ENCODE assay signal across 8 mouse cellular contexts in the genomic region with DNA sequence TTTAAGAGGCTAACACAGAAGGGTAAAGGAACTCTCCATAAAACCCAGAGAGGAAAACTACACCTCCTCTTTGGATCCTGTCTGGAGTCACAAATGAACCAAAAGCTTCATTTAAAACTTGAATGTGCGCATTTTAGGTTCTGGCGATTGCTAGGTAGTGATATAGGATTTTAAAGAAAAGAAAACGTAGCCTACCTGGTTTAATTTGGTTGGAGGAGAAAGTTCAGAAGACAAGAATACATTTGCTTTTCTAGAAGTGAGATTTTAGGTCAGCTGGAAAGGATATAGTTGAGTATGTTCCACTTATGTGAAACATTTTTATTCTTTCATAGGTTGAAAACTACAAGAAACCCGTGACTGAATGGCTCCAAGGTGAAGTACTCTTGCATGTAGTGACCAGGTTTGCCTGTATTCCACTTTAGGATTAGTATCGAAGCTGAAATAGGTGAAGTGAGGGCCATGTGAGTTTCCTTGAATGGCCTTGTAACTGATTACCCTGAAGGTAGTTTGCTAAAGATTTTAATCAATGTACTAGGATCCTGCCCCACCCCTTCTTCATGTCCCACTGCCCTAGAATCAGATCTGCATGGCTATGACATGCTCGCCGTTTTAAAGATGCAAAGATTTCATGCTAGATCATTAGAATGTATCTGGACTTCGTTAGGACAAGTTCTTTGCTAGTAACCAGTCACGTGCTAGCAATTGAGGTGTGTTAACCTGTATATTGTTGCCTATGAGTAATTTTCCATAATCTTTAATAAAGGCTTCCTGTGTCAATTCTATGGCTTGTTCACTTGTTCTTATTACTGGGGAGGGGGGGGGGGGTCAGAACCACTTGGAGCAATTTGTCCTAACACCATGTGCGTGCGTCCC. TPM values are rescaled to one million over a fixed set of nuclear protein-coding genes. Genes with fewer than 3 reads are reported as not detected.
DNase-seq lines count a peak whose midpoint lies in the region; ATAC-seq and TF ChIP-seq lines count a peak whose summit lies in the region.

No protein-coding gene starts in this region.

- H3K9ac ChIP-seq in heart, embryonic 15.5 days, result peak overlapping the region; percentile 98
- peak overlapping the region; percentile 98 for H3K9ac ChIP-seq in heart, postnatal 0 days (replicated peaks; ENCODE audit: low read depth, low read length)
- peak overlapping the region; percentile 97 for H3K9ac ChIP-seq in midbrain, embryonic 11.5 days (ENCODE audit: low read length)

- TF ChIP-seq CTCF in G1E (IDR thresholded peaks at IDR 0.05; ENCODE audit: low read depth, low read length), result no peak
- TF ChIP-seq CTCF in heart, postnatal 0 days (IDR thresholded peaks at IDR 0.05; ENCODE audit: low read depth), result no peak

- no peak for TF ChIP-seq EP300 in heart, postnatal 0 days (IDR thresholded peaks at IDR 0.05; ENCODE audit: low read depth)

- H3K36me3 ChIP-seq in heart, embryonic 15.5 days, result peaks cover 20% of the 10 kb centered on the region; the same call in 1 of the 2 replicates
- peaks cover 44% of the 10 kb centered on the region for H3K36me3 ChIP-seq in G1E (replicated peaks)
- H3K36me3 ChIP-seq in heart, postnatal 0 days (replicated peaks; ENCODE audit: control insufficient read depth, insufficient read depth, low read length), result peaks cover 22% of the 10 kb centered on the region
- peaks cover 7% of the 10 kb centered on the region; the same call in 1 of the 2 replicates for H3K36me3 ChIP-seq in midbrain, embryonic 11.5 days (ENCODE audit: control insufficient read depth, insufficient read depth, low read length)

- H3K4me2 ChIP-seq in heart, embryonic 15.5 days, result peak overlapping the region; percentile 76
- peak overlapping the region; percentile 81 for H3K4me2 ChIP-seq in heart, postnatal 0 days (ENCODE audit: low read depth, low read length)
- peak overlapping the region; percentile 75 for H3K4me2 ChIP-seq in midbrain, embryonic 11.5 days

- no peaks in the 10 kb centered on the region for H3K9me3 ChIP-seq in heart, embryonic 15.5 days (replicated peaks)
- H3K9me3 ChIP-seq in G1E (replicated peaks), result no peaks in the 10 kb centered on the region; the same call in 1 of the 2 replicates
- no peaks in the 10 kb centered on the region for H3K9me3 ChIP-seq in heart, postnatal 0 days (replicated peaks; ENCODE audit: control insufficient read depth, low read length)
- H3K9me3 ChIP-seq in midbrain, embryonic 11.5 days (ENCODE audit: control insufficient read depth, low read length), result no peaks in the 10 kb centered on the region

- H3K27me3 ChIP-seq in heart, embryonic 15.5 days, result no peaks in the 10 kb centered on the region
- H3K27me3 ChIP-seq in G1E (ENCODE audit: insufficient read depth, low read length), result no peaks in the 10 kb centered on the region
- no peaks in the 10 kb centered on the region for H3K27me3 ChIP-seq in heart, postnatal 0 days (ENCODE audit: control insufficient read depth, insufficient read depth, low read length)
- no peaks in the 10 kb centered on the region for H3K27me3 ChIP-seq in midbrain, embryonic 11.5 days (ENCODE audit: control insufficient read depth, insufficient read depth, low read length)

- no peak for DNase-seq in heart, postnatal 25 days (ENCODE audit: low spot score)
- DNase-seq in G1E (ENCODE audit: low spot score), result no peak
- DNase-seq in heart, postnatal 0 days (ENCODE audit: low spot score), result no peak
- peak; percentile 88 for DNase-seq in midbrain, embryonic 11.5 days (ENCODE audit: low spot score, missing footprints)
- no peak for DNase-seq in right cerebral cortex, postnatal 10 days (ENCODE audit: low spot score in 2 of 2)
- no peak for DNase-seq in B cell, adult 2 months

- intact Hi-C loops in heart, postnatal 25 days (cut with DNase I), result loop anchor here (1.0 to 5.0 kb wide), 3 partner anchors 25 to 184 kb away; partner anchors contain the start of genes Rasl11b and Usp46

- H3K4me3 ChIP-seq in heart, embryonic 15.5 days, result peak overlapping the region; percentile 93
- H3K4me3 ChIP-seq in G1E (ENCODE audit: low read depth, low read length), result peak overlapping the region; percentile 96
- H3K4me3 ChIP-seq in heart, postnatal 0 days (ENCODE audit: low read depth, low read length), result peak overlapping the region; percentile 96
- peak overlapping the region; percentile 78 for H3K4me3 ChIP-seq in midbrain, embryonic 11.5 days (ENCODE audit: low read depth, low read length)

- ATAC-seq in heart, embryonic 15.5 days (replicated peaks; ENCODE audit: insufficient number of reproducible peaks, insufficient read depth, low FRiP score, low read depth), result no peak
- no peak for ATAC-seq in G1E (ENCODE audit: extremely low read depth, insufficient number of reproducible peaks, low FRiP score, poor library complexity, severe bottlenecking)
- ATAC-seq in heart, postnatal 0 days (ENCODE audit: insufficient read depth, low read depth), result no peak
- no peak for ATAC-seq in midbrain, embryonic 11.5 days (ENCODE audit: low FRiP score)
- ATAC-seq in inflammation-experienced regulatory T-cells, adult 6 months, result no peak

- peaks cover 23% of the 10 kb centered on the region; the same call in 1 of the 2 replicates for H3K4me1 ChIP-seq in heart, embryonic 15.5 days (replicated peaks)
- peaks cover 17% of the 10 kb centered on the region for H3K4me1 ChIP-seq in G1E (ENCODE audit: insufficient read depth, low read depth, low read length)
- peaks cover 3% of the 10 kb centered on the region; the same call in 1 of the 2 replicates for H3K4me1 ChIP-seq in heart, postnatal 0 days (ENCODE audit: control insufficient read depth, insufficient read depth)
- peaks cover 3% of the 10 kb centered on the region; the same call in 1 of the 2 replicates for H3K4me1 ChIP-seq in midbrain, embryonic 11.5 days (ENCODE audit: control insufficient read depth, insufficient read depth, low read length)

- peak overlapping the region; percentile 94 for H3K27ac ChIP-seq in heart, embryonic 15.5 days
- H3K27ac ChIP-seq in heart, postnatal 0 days (ENCODE audit: low read depth), result peak overlapping the region; percentile 98
- peak overlapping the region; percentile 40; the same call in 1 of the 2 replicates for H3K27ac ChIP-seq in midbrain, embryonic 11.5 days (ENCODE audit: low read depth, low read length)

- 21% methylated on average over 11 of the region's 11 CpGs for WGBS in heart, embryonic 15.5 days
- WGBS in heart, postnatal 0 days, result 18% methylated on average over 11 of the region's 11 CpGs
- WGBS in midbrain, embryonic 11.5 days, result 34% methylated on average over 11 of the region's 11 CpGs

RNA-seq across cellular contexts. Expression of gene Usp46, which starts 25.6 kb away (rescaled TPM):
- 25.6 and 26.9 TPM in 2 replicates for polyA plus RNA-seq in heart, embryonic 15.5 days (2015; fragmentation: Nextera tagmentation; extraction: Ambion mirVana)
- 10 to 100 TPM; 40.6 to 41.3 TPM for total RNA-seq in heart, postnatal 25 days (2021)
- total RNA-seq in G1E (2014; fragmentation: Nextera tagmentation) (22.5 and 37.9 TPM in 2 replicates), G1E (2017) (15.6 and 16.3 TPM in 2 replicates)
- 1.4 and 1.7 TPM in 2 replicates for polyA plus RNA-seq in G1E (2012)
- total RNA-seq in heart, postnatal 0 days (2014; rRNA removed; ENCODE audit: low replicate concordance), result 47.3 and 54.5 TPM in 2 replicates
- polyA plus RNA-seq in heart, postnatal 0 days (2015; fragmentation: Nextera tagmentation; extraction: Ambion mirVana), result 22.9 and 27.2 TPM in 2 replicates
- polyA plus RNA-seq in midbrain, embryonic 11.5 days (2014; fragmentation: Nextera tagmentation; extraction: Ambion mirVana), result 35.6 and 38.1 TPM in 2 replicates
- polyA plus RNA-seq in inflammation-experienced regulatory T-cells, adult 6 months (2017; shearing (Covaris generic)), result 10 to 100 TPM in 1 of 3 experiments, 1 to 10 TPM in 2; 8.5 to 12.6 (median 9.9) TPM

Comparison
In these comparisons a context has a peak if more than half of its experiments do, and no peak if none do; other contexts are left out.
1. H3K27ac ChIP-seq: peak in every context shown above with its lines; median percentile 98 in heart, postnatal 0 days; 94 in heart, embryonic 15.5 days; 40 in midbrain, embryonic 11.5 days.